Mouse (Mus musculus) brain, embryonic 18.5 days (tissue): ENCODE measurements around the gene Chmp2a.
A peak's percentile ranks its signal among the peaks of the same experiment; 100 is the strongest.
"Not testable (repeated sequence)": the region's sequence is repeated elsewhere in the genome, so short reads cannot be mapped to it uniquely, and the experiment has no call there.

Experiments
- DNase-seq: peaks from one replicate; pipeline ENCODE4 v3.0.0-alpha.2; 2012; ENCODE audit warnings: low read depth, low spot score

Chmp2a gene

GRCm38 (mm10) chr7:13034148-13034977 is at the start of gene Chmp2a:
TSS of gene Chmp2a (minus strand) at chr7:13034807.
- peak; percentile 95 for DNase-seq

GRCm38 (mm10) chr7:13072293-13072692 is 37.7 kb upstream of the Chmp2a start:
- DNase-seq, result no peak

GRCm38 (mm10) chr7:13063399-13063798 is 28.8 kb upstream of the Chmp2a start:
- DNase-seq, result not testable (repeated sequence)

- DNase-seq, result no peak
Observed at GRCm38 (mm10) chr7:13059536-13059935, 24.9 kb upstream of the Chmp2a start.

GRCm38 (mm10) chr7:13056913-13057700 is 22.5 kb upstream of the Chmp2a start:
- DNase-seq, result no peak

- DNase-seq, result peak; percentile 99
Observed at GRCm38 (mm10) chr7:13054287-13055010, 19.8 kb upstream of the Chmp2a start, which contains the start of gene Mzf1. TSS of gene Mzf1 (minus strand) at chr7:13054764.

- DNase-seq, result no peak
Observed at GRCm38 (mm10) chr7:13053961-13054286, 19.3 kb upstream of the Chmp2a start.

- DNase-seq, result no peak
Observed at GRCm38 (mm10) chr7:13053501-13053900, 18.9 kb upstream of the Chmp2a start.

- DNase-seq, result no peak
Observed at GRCm38 (mm10) chr7:13053001-13053400, 18.4 kb upstream of the Chmp2a start.

GRCm38 (mm10) chr7:13046084-13046483 is 11.5 kb upstream of the Chmp2a start:
- DNase-seq, result no peak

- no peak for DNase-seq
Observed at GRCm38 (mm10) chr7:13044254-13044625, 9.6 kb upstream of the Chmp2a start.

GRCm38 (mm10) chr7:13043445-13044253 is 9.0 kb upstream of the Chmp2a start:
- no peak for DNase-seq

GRCm38 (mm10) chr7:13043120-13043444 is 8.5 kb upstream of the Chmp2a start:
- no peak for DNase-seq

GRCm38 (mm10) chr7:13042511-13042910 is 7.9 kb upstream of the Chmp2a start:
- DNase-seq, result no peak

GRCm38 (mm10) chr7:13041256-13041655 is 6.6 kb upstream of the Chmp2a start:
- no peak for DNase-seq

GRCm38 (mm10) chr7:13039181-13039580 is 4.6 kb upstream of the Chmp2a start:
- DNase-seq, result no peak

- DNase-seq, result no peak
Observed at GRCm38 (mm10) chr7:13038621-13039169, 4.1 kb upstream of the Chmp2a start.

- DNase-seq, result peak; percentile 98
Observed at GRCm38 (mm10) chr7:13037901-13038555, 3.4 kb upstream of the Chmp2a start, which contains the start of gene Ube2m. TSS of gene Ube2m (minus strand) at chr7:13038275.

GRCm38 (mm10) chr7:13037366-13037765 is 2.8 kb upstream of the Chmp2a start:
- DNase-seq, result no peak

- DNase-seq, result no peak
Observed at GRCm38 (mm10) chr7:13036806-13037205, 2.2 kb upstream of the Chmp2a start.
